Mouse (Mus musculus) frontal cortex, postnatal 10 days (tissue): ENCODE measurements at regions not wholly inside any gene's neighbourhood (a gene's known extent, or its start where the extent isn't known, plus 50 kb on each side); places are given as distances from the start of the nearest gene placed in this dataset.

Experiments used
- DNase-seq, 2 experiments: peaks; one replicate each; pipeline ENCODE4 v3.0.0; 2022; ENCODE audit warnings: low spot score in 2 of 2, mixed read lengths in 1 of 2

DNA sequence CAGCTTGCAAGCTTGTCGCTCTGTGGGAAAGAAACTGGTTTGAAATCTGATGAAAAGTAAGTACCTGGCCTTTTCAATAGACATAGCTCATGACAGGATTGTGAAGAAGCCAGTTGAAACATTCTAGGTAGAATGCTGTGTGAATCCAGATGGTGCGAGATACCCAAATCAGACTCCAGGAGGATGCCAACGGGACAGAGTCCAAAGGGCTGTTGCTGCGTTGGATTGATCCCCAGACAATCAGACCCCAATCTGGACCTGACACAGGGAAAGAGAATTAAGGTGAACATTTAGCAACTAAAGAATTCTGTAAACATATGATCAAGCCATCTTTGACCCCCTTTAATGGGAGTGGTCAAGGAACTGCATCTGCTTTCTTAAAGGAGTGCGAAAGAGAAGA lies 296.6 kb upstream of the Gm15217 start:
- no peak for DNase-seq

DNA sequence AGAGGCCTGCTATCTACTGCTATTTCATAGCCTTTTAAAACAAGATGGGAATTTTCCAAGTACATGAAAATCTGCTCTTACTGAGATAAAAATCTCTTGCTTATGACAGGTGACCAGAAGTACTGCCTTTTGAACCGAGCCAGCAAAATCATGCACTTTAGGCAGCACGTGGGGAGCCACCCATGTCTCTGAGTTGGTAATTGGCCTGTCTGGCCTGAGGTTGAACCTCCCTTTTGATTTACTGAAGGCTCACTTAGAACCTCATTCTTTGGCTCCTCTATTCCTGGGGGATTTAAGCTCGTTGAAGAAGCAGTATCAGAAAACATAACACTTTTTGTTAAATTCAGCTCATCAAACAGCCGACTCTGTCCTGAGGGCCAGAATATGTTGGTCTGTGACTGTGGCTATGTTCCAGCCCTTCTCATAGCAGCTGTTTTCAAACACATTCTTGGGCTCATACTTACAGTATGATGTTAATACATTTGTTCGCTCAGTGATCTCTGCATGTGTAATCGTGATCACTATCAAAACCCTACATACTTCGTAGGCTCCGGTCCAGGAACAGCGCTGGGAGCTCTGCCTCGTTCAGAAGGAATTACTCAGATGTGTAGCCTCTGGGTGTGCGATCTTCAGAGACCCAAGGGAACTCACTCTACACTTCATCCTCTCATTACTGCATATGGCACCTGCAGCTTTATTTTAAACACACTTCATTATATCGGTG lies 290.1 kb upstream of the Gm15217 start:
- DNase-seq: no peak

DNA sequence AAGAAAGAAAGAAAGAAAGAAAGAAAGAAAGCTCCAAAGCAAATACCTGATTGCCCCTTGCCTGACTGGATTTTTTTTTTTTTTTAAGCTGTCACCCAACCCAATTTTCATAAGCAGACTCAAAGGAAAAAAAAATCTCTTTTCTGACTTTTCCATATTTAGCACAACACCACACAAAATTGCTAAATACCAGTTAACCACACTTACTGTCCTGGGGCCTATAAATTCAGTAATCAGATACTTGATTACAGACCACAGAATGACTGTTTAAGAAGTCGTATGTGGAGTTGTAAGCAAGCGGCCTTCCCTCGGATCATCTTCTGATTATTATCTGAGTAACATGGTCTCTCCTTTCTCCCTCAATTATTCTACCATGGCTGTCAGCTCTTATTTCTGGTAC lies 263.3 kb upstream of the Gm15217 start:
- no peak for DNase-seq

DNA sequence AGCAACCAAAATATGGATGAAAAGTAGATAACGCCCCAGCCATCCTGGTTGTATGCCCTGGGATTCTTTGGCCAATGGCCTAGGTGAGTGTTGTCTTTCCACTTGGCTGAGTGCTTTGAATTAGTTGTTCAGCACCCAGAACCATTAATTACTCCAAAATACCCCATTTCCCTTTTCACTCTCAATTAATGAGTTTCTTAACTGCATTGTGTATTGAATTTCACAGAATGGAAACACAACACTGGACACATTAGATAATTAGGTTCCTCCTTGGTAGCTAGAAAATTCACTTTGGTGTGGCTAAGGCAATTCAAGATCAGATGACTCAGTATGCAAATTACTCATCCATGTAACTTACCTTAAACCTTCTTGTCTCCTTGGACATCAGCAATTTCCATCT lies 252.7 kb upstream of the Gm15217 start:
- DNase-seq: no peak

DNA sequence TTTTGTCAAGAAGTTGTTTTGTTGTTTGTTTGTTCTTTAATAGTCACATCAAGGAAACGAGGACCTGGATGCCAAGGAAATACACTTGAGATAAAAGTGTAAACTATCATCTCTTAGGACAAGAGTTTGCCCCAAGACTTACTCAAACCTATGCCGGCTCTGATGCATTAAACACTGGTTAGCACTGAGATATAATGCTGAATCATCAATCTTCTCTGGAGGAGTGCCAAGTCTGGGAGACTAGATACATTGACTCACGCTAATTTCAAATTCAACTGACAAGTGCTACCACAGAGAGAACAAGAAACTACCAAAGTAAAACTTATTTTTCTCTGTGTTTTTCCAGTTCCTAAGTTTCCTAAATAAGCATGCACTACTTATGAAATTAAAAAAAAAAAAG lies 249.5 kb upstream of the Gm15217 start:
- DNase-seq: no peak

DNA sequence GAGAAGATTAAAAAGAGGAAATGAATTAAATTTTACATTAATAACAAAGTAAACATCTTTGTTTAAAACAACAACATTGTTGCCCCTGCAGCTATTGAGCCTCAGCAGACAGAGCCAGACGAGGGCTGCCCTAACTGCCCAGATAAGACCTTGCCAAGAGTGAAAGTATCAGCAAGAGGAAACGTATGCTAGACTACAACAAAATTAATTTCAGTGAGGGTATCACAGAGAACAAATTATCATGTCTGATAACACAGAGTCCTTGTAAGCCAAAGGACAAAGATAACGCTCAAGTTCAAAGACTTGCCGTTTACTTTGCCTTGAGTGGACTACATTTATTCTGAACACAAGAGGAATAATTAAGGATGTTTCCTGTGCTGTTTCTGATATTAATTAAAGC lies 235.0 kb upstream of the Gm15217 start:
- DNase-seq: no peak

DNA sequence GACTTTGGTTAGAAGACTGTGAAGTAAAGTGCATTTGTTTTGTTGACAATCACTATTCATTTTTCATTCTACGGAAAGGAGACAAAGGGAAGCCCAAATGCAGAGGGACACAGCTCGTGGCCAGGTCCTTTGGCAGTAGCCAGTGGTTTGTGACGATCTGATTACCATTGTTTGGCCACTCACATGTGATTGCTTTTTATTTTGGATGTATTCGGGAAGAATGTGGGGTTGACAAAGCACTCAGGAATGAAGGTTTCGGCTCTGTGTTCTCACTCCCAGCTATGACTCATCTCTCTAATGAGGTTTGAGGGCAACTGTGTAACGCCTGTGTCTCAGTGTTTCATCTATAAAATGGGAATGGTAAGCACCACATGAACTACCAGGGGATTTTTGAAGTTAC lies 234.5 kb upstream of the Gm15217 start:
- no peak for DNase-seq

DNA sequence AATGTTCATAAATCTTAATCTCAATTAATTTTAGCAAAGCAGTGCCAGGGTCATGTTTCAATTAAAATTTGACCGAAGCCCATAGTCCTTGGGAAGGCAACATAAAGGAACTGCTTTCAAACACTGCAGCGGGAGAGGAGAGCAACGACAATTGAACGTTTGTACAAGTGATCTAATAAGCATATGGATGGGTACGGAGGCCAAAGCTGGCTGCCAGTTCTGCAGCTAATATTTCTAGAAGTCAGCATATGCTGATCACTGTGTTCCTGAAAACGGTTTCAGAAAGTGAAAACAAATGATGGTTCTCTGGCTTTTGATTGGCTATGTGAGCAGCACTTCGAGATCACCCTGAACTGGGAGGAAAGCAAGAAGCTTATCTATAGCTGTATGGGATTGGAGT lies 233.6 kb upstream of the Gm15217 start:
- DNase-seq: no peak

DNA sequence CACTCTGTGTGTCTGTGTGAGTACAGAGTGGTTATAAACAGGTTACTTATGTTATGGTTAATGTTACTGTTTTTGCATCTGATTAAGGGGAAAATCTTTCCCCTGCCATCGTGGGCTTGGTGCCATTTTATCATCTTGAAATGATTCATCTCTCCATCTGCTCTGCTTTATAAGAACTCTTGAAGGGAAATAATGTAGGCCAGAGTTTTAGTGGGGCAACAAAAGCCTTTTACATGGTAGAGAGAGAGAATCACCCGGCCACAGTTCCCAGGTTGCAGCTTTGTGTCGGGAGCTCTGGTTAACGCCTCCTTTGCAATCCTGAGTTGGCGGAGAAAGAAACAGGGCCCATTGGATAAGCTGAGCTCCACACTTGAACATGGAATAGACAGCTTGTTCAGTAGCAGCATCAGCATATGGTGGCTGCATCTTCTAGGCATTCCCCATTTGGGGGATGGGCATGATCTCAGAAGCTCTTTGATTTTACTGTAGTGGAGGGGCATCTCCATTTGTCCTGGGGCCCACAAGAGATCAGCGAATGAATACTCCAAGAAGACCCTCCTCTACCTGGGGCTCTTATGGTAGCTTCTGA lies 230.0 kb upstream of the Gm15217 start:
- DNase-seq: no peak

DNA sequence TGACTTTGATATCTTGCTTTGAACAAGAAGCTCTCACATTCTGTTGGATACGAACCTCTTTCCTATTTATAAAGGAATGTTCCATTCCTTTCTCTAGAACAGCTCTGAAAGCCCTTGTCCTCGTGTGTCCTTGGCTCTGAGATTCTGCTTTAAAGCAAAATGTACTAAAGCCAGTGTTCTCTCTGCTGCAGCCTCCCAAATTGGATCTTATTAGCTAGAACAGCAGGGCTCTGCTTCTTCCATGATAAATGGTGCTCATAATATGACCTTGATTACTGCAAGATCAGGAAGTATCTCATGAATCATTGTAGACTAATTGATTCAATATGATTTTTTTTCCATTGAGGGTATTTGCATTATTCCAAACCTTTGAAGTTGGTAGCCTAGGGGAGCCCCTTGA lies 220.5 kb upstream of the Gm15217 start:
- no peak for DNase-seq

DNA sequence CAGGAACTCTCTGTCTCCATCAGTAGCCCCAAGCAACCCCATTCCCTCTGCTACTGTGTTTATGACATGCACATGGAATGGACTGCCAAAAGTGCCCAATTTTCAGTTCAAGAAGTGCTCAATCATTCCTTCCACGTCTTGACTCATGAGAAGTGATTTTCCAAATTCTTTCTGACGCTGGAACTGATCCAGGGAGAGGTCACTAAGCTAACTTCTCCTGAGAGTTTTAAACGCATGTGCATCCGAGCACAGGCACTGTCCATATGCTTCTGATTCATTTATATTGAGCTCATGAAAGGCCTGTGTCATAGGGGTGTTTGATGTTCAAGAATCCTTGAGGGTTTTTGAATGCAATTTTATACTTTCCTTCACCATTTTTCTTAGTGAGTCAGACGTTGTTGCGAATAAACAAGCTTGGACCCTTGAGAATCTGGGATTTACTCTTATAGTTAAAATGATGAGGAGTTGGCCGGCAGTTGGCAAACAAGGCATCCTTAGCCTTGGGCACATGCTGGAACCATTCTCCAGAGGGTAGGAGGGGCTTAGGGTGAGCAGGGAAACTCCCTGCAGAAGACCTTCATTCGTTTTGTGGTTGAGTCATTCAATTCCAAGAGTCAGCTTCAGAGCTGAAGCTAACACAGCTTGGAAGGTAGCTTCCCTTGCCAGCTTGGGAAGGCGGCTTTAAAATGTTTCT lies 206.9 kb upstream of the Gm15217 start:
- no peak for DNase-seq

DNA sequence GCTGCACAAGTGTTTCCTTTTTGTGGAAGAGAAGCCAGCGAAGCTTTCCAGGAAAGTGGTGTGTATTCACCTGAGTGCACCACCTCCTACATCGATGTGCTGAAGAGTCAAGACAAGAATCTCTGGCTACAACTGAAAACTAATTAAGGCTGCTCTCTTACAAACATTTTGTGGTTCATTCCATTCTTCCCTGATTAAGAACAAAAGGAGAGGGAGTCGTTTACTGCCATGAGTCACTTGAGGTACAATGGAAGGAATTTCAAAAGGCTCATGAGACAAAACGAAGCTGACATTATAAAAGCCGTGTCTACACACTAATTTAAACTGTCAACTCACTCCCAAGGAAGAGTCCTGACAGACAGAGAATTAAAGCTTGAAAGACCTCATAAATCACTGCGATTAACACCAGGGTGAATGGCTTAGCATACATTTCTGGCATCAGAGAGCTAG lies 206.3 kb upstream of the Gm15217 start:
- no peak for DNase-seq

DNA sequence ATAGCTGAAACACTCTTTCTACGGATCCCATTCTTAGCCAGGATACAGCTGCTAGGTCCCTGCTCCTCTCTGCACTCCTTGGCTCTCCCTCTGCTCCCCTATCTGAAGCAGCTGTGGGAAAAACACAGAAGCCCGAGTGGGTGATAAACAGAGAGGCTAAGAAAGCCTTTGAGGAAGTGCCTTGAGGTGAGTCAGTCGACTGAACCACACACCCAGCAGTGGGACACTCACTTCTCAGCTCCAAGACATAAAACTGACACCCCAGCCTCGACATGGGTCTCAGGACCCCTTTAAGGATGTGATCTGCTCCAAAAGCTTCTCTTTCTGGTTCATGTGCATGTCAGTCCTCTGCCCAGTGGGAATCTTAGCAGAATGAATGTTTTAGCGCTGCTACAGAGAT lies 204.8 kb upstream of the Gm15217 start:
- DNase-seq: no peak

DNA sequence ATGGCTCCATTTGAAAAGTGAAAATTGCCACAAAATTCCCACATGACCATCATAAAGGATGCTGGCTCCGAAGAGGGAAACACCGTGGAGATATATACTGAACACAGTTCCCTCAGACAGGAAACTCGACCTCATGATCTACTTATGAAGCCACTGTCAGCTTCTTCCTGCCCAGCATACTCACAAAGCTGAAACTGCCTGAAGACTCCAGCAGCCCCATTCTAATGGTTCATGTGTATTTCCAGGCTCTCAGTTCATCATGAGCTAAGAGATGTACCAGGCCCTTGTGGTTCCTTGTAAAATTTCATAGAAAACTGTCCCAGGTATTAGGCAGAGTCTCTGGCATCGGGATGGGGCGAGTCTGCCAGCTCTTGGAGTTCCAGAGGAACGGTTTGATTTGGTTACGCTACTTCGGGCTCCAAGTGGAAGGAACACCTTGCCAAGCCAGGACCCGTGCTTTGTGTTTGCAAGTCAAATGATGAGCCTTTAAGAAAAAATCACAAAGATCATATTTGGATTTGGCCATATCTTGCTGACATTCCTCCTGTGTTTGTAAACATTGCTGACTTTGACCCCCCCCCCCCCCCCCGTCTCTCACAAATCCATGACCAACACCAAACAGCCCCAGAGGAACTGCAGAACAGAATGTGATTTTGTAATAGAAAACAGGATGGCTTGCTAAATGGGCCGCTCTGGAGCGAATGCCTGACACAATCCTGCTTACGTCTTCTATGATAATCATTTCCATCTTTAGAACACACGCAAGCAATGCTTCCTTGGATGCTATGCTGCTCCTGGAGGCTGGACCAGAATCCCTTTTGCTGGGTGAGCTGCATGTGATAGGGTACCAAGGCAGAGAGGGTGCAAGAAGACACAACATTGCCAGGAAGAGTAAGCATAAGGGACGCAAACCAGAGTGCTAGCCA lies 203.7 kb upstream of the Gm15217 start:
- DNase-seq: no peak

DNA sequence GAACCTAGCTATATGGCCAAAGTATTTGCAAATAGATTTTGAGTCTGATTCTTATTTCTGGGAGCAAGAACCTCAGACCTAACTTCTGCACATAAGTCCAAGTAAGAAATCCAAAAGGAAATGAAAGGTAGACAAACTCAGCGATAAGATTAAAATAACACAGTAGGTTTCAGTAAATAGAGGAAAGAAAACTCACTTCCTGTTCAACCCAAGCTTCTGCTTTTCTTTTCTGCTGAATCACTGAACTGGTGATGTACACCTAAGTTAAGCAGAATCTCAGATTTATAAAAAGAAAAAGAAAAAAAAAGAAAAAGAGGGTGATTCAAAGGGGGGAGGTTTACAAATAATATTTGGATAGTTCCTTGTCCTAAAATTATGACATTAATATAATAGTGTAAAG lies 200.2 kb upstream of the Gm15217 start:
- DNase-seq: no peak

DNA sequence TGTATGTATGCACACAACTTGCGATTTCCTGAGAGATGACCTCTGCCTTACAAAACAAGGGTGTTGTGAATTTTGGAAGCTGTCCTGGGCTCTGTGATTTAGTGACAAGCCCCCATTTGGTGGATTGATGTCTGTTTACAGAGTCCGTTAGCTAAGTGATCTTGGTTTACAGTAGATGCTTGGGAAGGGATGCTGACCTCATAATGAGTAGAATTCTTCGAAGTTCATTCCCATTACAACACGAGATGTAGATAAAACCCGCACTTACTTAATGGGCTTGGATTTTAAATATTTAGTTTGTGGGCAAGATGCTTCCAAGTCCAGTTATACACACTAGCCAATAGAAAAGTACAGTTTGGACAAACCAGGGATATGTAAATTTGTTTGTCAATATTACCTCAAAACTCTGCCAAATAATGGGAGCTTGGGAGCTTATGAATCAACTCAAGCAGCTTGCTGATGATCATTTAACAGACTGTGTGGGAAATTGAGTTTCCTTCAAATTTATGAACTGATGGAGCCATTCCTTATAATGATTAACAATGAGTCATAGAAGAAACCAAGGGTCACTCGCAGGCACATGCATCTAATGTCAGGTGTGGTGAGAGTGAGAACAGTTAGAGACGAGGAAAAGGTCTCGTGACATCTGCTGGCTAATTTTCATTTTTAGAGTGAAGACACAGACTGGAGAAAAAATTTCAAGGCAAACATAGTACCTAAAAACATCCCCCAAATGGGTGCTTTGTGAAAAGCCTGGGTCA lies 187.4 kb upstream of the Gm15217 start:
- no peak for DNase-seq

DNA sequence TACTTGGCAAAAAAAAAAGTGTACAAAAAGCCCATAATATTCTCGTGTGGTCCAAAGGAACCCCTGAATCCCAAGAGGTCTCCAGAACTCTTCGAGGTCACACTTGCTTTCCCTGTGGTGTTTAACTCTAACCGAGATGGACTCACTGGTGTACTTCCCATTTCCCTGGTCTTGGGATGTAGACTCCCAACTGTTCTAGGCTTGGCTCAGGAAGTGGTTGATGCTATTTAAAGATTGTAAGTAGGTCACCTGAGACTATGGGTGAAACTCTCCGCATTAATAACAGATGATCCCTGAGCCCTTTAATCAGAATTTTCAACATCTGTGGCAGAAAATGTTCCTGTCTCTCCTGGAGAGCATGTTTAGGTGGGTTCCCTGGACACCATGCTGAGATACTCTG lies 185.6 kb upstream of the Gm15217 start:
- DNase-seq: no peak

DNA sequence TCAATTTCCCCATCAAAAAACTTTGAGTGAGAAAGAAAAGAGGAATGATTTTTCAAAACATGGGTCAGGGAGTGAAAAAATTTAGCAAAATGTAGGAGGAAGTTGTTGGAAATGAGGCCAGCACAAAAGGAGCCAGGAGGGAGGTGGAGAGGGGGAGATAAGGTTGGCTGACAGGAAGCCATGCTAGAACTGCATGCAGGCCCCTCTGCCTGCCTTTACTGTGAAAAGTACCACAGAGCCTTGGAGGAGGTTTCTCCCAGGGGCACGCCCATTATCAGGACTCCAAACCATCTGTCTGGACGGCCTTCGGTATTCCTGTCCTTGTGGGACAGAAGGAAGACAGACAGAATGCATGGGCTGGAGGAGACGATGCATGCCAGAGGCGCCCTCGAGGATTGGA lies 183.3 kb upstream of the Gm15217 start:
- no peak for DNase-seq

DNA sequence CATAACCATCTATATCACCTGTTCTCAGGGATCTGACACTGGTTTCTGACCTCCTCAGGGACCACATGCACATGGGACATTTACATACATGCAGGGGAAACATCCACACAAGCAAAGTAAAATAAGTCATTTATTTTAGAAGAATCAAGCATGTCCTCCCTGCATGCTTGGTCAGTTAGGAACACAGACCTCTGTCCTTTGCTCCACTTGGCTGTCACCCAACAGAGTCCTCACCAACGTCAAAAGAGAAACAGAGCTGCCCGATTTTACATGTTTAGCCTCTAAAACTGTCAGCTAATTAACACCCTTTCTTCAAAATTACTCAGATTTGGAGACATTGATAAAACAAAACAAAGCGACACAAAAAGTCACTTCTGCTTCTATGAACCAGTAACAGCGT lies 176.4 kb upstream of the Gm15217 start:
- no peak for DNase-seq

DNA sequence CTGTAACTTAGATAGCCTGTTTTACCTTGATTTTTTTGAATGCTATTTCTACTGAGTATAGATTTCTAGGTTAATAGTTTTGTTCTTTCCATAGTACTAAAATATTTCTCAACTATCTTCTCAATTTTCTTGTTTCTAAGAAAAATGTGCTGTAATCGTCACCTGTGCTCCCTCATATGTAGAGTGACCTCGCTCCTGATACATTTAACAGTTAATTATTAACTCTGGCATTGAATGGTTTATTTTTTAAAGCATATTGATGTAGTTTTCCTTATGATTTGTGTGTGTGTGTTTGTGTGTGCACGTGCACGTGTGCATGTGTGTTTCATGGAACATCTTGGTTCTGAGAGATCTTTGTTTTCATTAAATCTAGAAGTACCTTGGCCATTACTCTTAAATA lies 158.7 kb upstream of the Gm15217 start:
- DNase-seq: no peak

DNA sequence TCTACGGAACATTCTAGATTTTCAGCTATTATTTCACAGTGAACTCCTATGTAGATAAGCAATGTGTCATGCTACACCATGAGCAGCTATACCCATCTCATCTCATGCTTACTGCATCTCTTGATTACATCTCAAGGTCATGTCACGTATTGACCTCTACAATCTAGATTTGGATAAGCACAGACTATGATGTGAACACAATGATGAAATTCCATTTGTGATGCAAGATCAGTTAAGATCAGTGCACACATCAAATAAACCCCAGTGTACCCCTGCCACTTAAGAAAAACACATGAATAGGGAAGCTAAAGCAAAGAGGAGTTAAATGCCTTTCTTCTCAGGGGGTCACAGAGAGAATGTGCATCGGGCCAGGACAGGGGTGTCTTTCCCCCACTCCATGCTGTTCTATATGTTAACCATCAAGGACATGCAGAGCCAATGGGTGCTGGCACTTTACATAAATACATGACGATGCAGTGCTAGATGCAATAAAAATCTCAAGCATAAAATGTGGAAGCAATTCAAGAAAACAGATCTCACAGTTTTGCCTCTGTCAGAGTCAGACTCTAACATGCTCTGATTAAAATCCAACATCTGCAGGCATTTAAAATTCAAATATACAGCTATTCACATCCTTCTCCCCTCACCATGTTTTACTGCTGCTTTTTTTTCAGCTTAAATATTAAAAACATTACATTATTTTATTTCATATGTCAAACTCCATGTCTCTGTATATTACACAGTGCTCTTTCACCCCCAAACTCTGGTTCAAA lies 157.1 kb upstream of the Gm15217 start:
- DNase-seq: no peak
